Mouse (Mus musculus) heart, embryonic 16.5 days (tissue): Measurements from ENCODE around the gene Arrb2. TPM values are rescaled to one million over a fixed set of nuclear protein-coding genes. Genes with fewer than 3 reads are reported as not detected.
A peak's percentile ranks its signal among the peaks of the same experiment; 100 is the strongest.

ENCODE experiments used
- ATAC-seq: fragments of 200-750 bp; cut with Nextera tagmentation; replicated peaks from 2 replicates; pipeline ENCODE4 v1.8.0; 2017; ENCODE audit warnings: moderate number of reproducible peaks; ENCODE audit not compliant: insufficient read depth, low FRiP score; ENCODE audit errors: extremely low read depth
- H3K27ac ChIP-seq: fragments of 300-500 bp; sonication (generic); 2 replicates; pipeline ENCODE4 v1.5.1; 2014; ENCODE audit warnings: mild to moderate bottlenecking, low read length, control low read depth, moderate library complexity
- H3K27me3 ChIP-seq: fragments of 300-500 bp; sonication (generic); 2 replicates; pipeline ENCODE4 v1.6.1; 2014; ENCODE audit warnings: low read length, mixed read lengths; ENCODE audit not compliant: control insufficient read depth, insufficient read depth
- H3K36me3 ChIP-seq: fragments of 300-500 bp; sonication (generic); 2 replicates; pipeline ENCODE4 v1.6.1; 2014; ENCODE audit not compliant: control insufficient read depth, insufficient read depth
- H3K4me1 ChIP-seq: fragments of 300-500 bp; sonication (generic); 2 replicates; pipeline ENCODE4 v1.6.1; 2014; ENCODE audit warnings: low read length, mixed read lengths; ENCODE audit not compliant: control insufficient read depth, insufficient read depth
- H3K4me2 ChIP-seq: fragments of 300-500 bp; sonication (generic); 2 replicates; pipeline ENCODE4 v1.6.1; 2014; ENCODE audit warnings: low read depth, mild to moderate bottlenecking, control low read depth, low read length
- H3K4me3 ChIP-seq: fragments of 300-500 bp; sonication (generic); 2 replicates; pipeline ENCODE4 v1.5.1; 2014; ENCODE audit warnings: mild to moderate bottlenecking, control low read depth, low read length
- H3K9ac ChIP-seq: fragments of 300-500 bp; sonication (generic); 2 replicates; pipeline ENCODE4 v1.6.1; 2014; ENCODE audit warnings: low read length, control low read depth
- H3K9me3 ChIP-seq: fragments of 300-500 bp; sonication (generic); replicated peaks from 2 replicates; pipeline ENCODE4 v1.6.1; 2016; ENCODE audit warnings: low read length; ENCODE audit not compliant: control insufficient read depth
- WGBS: fragments of 180-500 bp; shearing (Covaris S2); extraction: QIAGEN DNeasy Blood & Tissue Kit; methylation state at CpG from one replicate; pipeline ENCODE4 v1.1.7; 2014; 5-methylcytosine and 5-hydroxymethylcytosine counted together
- polyA plus RNA-seq: library from polyadenylated mRNA; unstranded; fragments of >200 nt; fragmentation: Nextera tagmentation; extraction: Ambion mirVana; gene quantifications from 2 replicates; pipeline ENCODE4 v1.2.1, GENCODE M21; 2015

Gene Arrb2
- polyA plus RNA-seq = 9.5 and 11.7 TPM in 2 replicates

GRCm38 (mm10) chr11:70432048-70432894 lies at the start of gene Arrb2:
TSS of gene Arrb2 (plus strand) at chr11:70432635.
- peak; percentile 93 for ATAC-seq
- H3K9ac ChIP-seq = peak within 1 kb of the TSS; percentile 91
- peak within 1 kb of the TSS; percentile 94 for H3K4me2 ChIP-seq
- peaks cover 10% of the 10 kb centered on the region; the same call in 1 of the 2 replicates for H3K4me1 ChIP-seq
- H3K9me3 ChIP-seq = no peaks in the 10 kb centered on the region
- peaks cover 2% of the 10 kb centered on the region; the same call in 1 of the 2 replicates for H3K36me3 ChIP-seq
- H3K27me3 ChIP-seq = no peaks in the 10 kb centered on the region
- peak within 1 kb of the TSS; percentile 83 for H3K4me3 ChIP-seq
- H3K27ac ChIP-seq = peak within 1 kb of the TSS; percentile 80
- under 1% methylated on average over 75 of the region's 75 CpGs for WGBS

GRCm38 (mm10) chr11:70384136-70384535 lies 48.3 kb upstream of the Arrb2 start:
- WGBS = 91% methylated on average over 3 of the region's 3 CpGs
- ATAC-seq = no peak
- H3K36me3 ChIP-seq = no peaks in the 10 kb centered on the region
- no peaks in the 10 kb centered on the region for H3K9me3 ChIP-seq
- no peaks in the 10 kb centered on the region for H3K4me1 ChIP-seq
- H3K9ac ChIP-seq = no peak overlapping the region
- no peak overlapping the region for H3K4me2 ChIP-seq
- H3K4me3 ChIP-seq = no peak overlapping the region
- no peaks in the 10 kb centered on the region for H3K27me3 ChIP-seq
- no peak overlapping the region for H3K27ac ChIP-seq

GRCm38 (mm10) chr11:70387436-70387835 lies 45.0 kb upstream of the Arrb2 start:
- no peak overlapping the region for H3K4me3 ChIP-seq
- no peaks in the 10 kb centered on the region for H3K9me3 ChIP-seq
- H3K4me1 ChIP-seq = no peaks in the 10 kb centered on the region
- no peak for ATAC-seq
- no peak overlapping the region for H3K27ac ChIP-seq
- H3K27me3 ChIP-seq = no peaks in the 10 kb centered on the region
- H3K36me3 ChIP-seq = peaks cover 4% of the 10 kb centered on the region
- WGBS = 82% methylated on average over 5 of the region's 5 CpGs
- no peak overlapping the region for H3K4me2 ChIP-seq
- H3K9ac ChIP-seq = no peak overlapping the region

GRCm38 (mm10) chr11:70389421-70389820 lies 43.0 kb upstream of the Arrb2 start:
- no peak for ATAC-seq
- no peaks in the 10 kb centered on the region for H3K27me3 ChIP-seq
- no peaks in the 10 kb centered on the region for H3K4me1 ChIP-seq
- peaks cover 17% of the 10 kb centered on the region for H3K36me3 ChIP-seq
- H3K4me2 ChIP-seq = no peak overlapping the region
- 71% methylated on average over 5 of the region's 5 CpGs for WGBS
- H3K27ac ChIP-seq = no peak overlapping the region
- no peak overlapping the region for H3K9ac ChIP-seq
- no peaks in the 10 kb centered on the region for H3K9me3 ChIP-seq
- no peak overlapping the region for H3K4me3 ChIP-seq

GRCm38 (mm10) chr11:70403598-70403997 lies 28.8 kb upstream of the Arrb2 start:
- no peaks in the 10 kb centered on the region for H3K27me3 ChIP-seq
- no peaks in the 10 kb centered on the region for H3K9me3 ChIP-seq
- H3K4me2 ChIP-seq = no peak overlapping the region
- no peak overlapping the region for H3K9ac ChIP-seq
- peak overlapping the region; percentile 66 for H3K27ac ChIP-seq
- H3K36me3 ChIP-seq = peaks cover 21% of the 10 kb centered on the region
- peak; percentile 88 for ATAC-seq
- no peak overlapping the region for H3K4me3 ChIP-seq
- H3K4me1 ChIP-seq = peaks cover 18% of the 10 kb centered on the region
- WGBS = 44% methylated on average over 2 of the region's 2 CpGs

GRCm38 (mm10) chr11:70409594-70410296 lies 22.7 kb upstream of the Arrb2 start, which contains the start of gene Pelp1:
TSS of gene Pelp1 (minus strand) at chr11:70410031.
- Histone ChIP-seq H3K4me1 (peaks cover 15% of the 10 kb centered on the region), H3K36me3 (0 out of 2 replicates have a peak, but pooled peaks cover 5% of the 10 kb centered on the region), H3K4me2 (peak within 1 kb of the TSS; percentile 96), H3K9ac (peak within 1 kb of the TSS; percentile 99), H3K27ac (peak within 1 kb of the TSS; percentile 78), H3K4me3 (peak within 1 kb of the TSS; percentile 96), H3K9me3 (no peaks in the 10 kb centered on the region), H3K27me3 (no peaks in the 10 kb centered on the region)
- WGBS = under 1% methylated on average over 59 of the region's 59 CpGs
- peak; percentile 97 for ATAC-seq

GRCm38 (mm10) chr11:70410297-70410643 lies 22.2 kb upstream of the Arrb2 start:
- no peak for ATAC-seq
- Histone ChIP-seq H3K27me3 (no peaks in the 10 kb centered on the region), H3K4me1 (peaks cover 15% of the 10 kb centered on the region), H3K27ac (peak overlapping the region; percentile 78; the same call in 1 of the 2 replicates), H3K9ac (peak overlapping the region; percentile 99), H3K4me2 (peak overlapping the region; percentile 96), H3K36me3 (0 out of 2 replicates have a peak, but pooled peaks cover 2% of the 10 kb centered on the region), H3K9me3 (no peaks in the 10 kb centered on the region), H3K4me3 (peak overlapping the region; percentile 96)
- WGBS = 60% methylated on average over 6 of the region's 6 CpGs

- H3K4me1 ChIP-seq = peaks cover 15% of the 10 kb centered on the region
These were observed 19.8 kb upstream of the Arrb2 start for GRCm38 (mm10) chr11:70412591-70412990.

GRCm38 (mm10) chr11:70413961-70414360 lies 18.5 kb upstream of the Arrb2 start:
- WGBS = 6% methylated on average over 3 of the region's 3 CpGs
- Histone ChIP-seq H3K4me1 (peaks cover 9% of the 10 kb centered on the region), H3K9ac (no peak overlapping the region), H3K4me2 (no peak overlapping the region), H3K27ac (no peak overlapping the region), H3K36me3 (no peaks in the 10 kb centered on the region), H3K4me3 (no peak overlapping the region), H3K27me3 (no peaks in the 10 kb centered on the region), H3K9me3 (no peaks in the 10 kb centered on the region)
- no peak for ATAC-seq

More at GRCm38 (mm10) chr11:70412591-70412990, 19.8 kb upstream of the Arrb2 start:
- no peak overlapping the region for H3K4me3 ChIP-seq
- no peak overlapping the region for H3K4me2 ChIP-seq
- H3K27me3 ChIP-seq = no peaks in the 10 kb centered on the region
- no peak overlapping the region for H3K9ac ChIP-seq
- WGBS = 74% methylated on average over 5 of the region's 5 CpGs
- H3K36me3 ChIP-seq = no peaks in the 10 kb centered on the region
- H3K27ac ChIP-seq = no peak overlapping the region
- no peak for ATAC-seq
- H3K9me3 ChIP-seq = no peaks in the 10 kb centered on the region
